Comparison of ENCODE assay signal across 25 mouse cellular contexts in genomic region chr3:96032652-96033017, GRCm38 (mm10). TPM values are rescaled to one million over a fixed set of nuclear protein-coding genes. Genes with fewer than 3 reads are reported as not detected.
DNase-seq lines count a peak whose midpoint lies in the region; ATAC-seq and TF ChIP-seq lines count a peak whose summit lies in the region.
"Had no signal": no experiment of that assay in that cellular context is flagged by ENCODE, and none has a peak within 500 bp of the region (broad histone marks: within the 10 kb centered on the region; RNA-seq: fewer than 3 reads in every experiment).

No protein-coding gene starts in this region.

- WGBS in thymus, adult 2 months, result 18% methylated on average over 6 of the region's 6 CpGs

- ATAC-seq in granulocyte monocyte progenitor cell, adult 5-6 weeks (replicated peaks; ENCODE audit: poor library complexity, severe bottlenecking), result peak; percentile 68
- ATAC-seq in megakaryocyte, adult 5-6 weeks (ENCODE audit: poor library complexity, severe bottlenecking), result peak; percentile 24; the same call in 1 of the 2 replicates
- ATAC-seq: forebrain, embryonic 14.5 days; forebrain, postnatal 0 days; hindbrain, postnatal 0 days had no signal

- peak overlapping the region; percentile 19 for H3K4me2 ChIP-seq in myocyte (ENCODE audit: low read depth)
- H3K4me2 ChIP-seq: heart, embryonic 12.5 days; heart, embryonic 15.5 days; hindbrain, embryonic 14.5 days had no signal

- no peak overlapping the region for H3ac ChIP-seq in myocyte (ENCODE audit: control insufficient read depth, insufficient read length)

- no peak for TF ChIP-seq CTCF in thymus, adult 2 months (IDR thresholded peaks at IDR 0.05; ENCODE audit: borderline replicate concordance, control insufficient read depth, extremely low read depth, insufficient read depth, low read length, poor library complexity)

- H3K27ac ChIP-seq in thymus, adult 2 months (ENCODE audit: control insufficient read depth, insufficient read depth, low read length), result peak overlapping the region; percentile 85
- H3K27ac ChIP-seq: gastrocnemius, adult 2 months; heart, embryonic 15.5 days; hindbrain, embryonic 14.5 days; hindbrain, postnatal 0 days had no signal

- H3K4me1 ChIP-seq in thymus, adult 2 months (replicated peaks; ENCODE audit: control insufficient read depth, insufficient read depth, low read length), result peaks cover 14% of the 10 kb centered on the region

- no peaks in the 10 kb centered on the region for H3K36me3 ChIP-seq in thymus, adult 2 months (ENCODE audit: control insufficient read depth, insufficient read depth, low read length)
- H3K36me3 ChIP-seq in myocyte (ENCODE audit: control insufficient read depth, insufficient read depth), result peaks cover 7% of the 10 kb centered on the region

- H3K79me2 ChIP-seq in myocyte (ENCODE audit: control insufficient read depth, insufficient read depth), result no peaks in the 10 kb centered on the region

- no peak for DNase-seq in thymus, adult 2 months
- DNase-seq in thymus, postnatal 10 days (ENCODE audit: low spot score in 2 of 2), result no peak
- DNase-seq in yolk sac, embryonic 10.5 days (ENCODE audit: low spot score), result no peak
- DNase-seq in testis, postnatal 10 days (ENCODE audit: low spot score), result no peak
- DNase-seq in embryo, embryonic 9.5 days (ENCODE audit: extremely low spot score), result no peak
- DNase-seq: adrenal gland, adult 2 months; adrenal gland, postnatal 25 days; cerebellum, adult 2 months; cerebellum, adult 9-11 months; cerebellum, postnatal 25 days; embryo, embryonic 11 days; forebrain, postnatal 0 days; gastrocnemius, adult 2 months; gastrocnemius, postnatal 14 days; heart, adult 18-20 months; heart, postnatal 10 days; heart, postnatal 36 days had no signal

- peak overlapping the region; percentile 3; the same call in 1 of the 2 replicates for H3K4me3 ChIP-seq in thymus, adult 2 months (ENCODE audit: control insufficient read depth, insufficient read depth, low read length)
- no peak overlapping the region for H3K4me3 ChIP-seq in myocyte
- H3K4me3 ChIP-seq: gastrocnemius, adult 2 months; heart, embryonic 12.5 days; heart, embryonic 15.5 days had no signal

- no peak for TF ChIP-seq POLR2A in thymus, adult 2 months (IDR thresholded peaks at IDR 0.05; ENCODE audit: control insufficient read depth, extremely low read depth, insufficient read depth, low read length, poor library complexity)
- no peak for TF ChIP-seq POLR2A in myocyte (IDR thresholded peaks at IDR 0.05; ENCODE audit: insufficient read length, low read depth)

- no peaks in the 10 kb centered on the region for H3K27me3 ChIP-seq in thymus, adult 2 months (ENCODE audit: control insufficient read depth, insufficient read depth, low read length)
- H3K27me3 ChIP-seq in myocyte (ENCODE audit: control insufficient read depth, insufficient read depth, insufficient read length), result no peaks in the 10 kb centered on the region
- H3K27me3 ChIP-seq: heart, embryonic 12.5 days; heart, embryonic 15.5 days had no signal

TF ChIP-seq in myocyte, 11 proteins besides CTCF, POLR2A, EP300 and RAD21:
- TF ChIP-seq MYOD1 (IDR thresholded peaks at IDR 0.05; ENCODE audit: control insufficient read depth in 1 of 3, insufficient read length in 2 of 3, low read depth in 2 of 3), result no peak
- TF ChIP-seq TCF3 (IDR thresholded peaks at IDR 0.05; ENCODE audit: insufficient read length, low read depth), result no peak
- no peak for TF ChIP-seq MYOG (IDR thresholded peaks at IDR 0.05; ENCODE audit: control insufficient read depth in 1 of 3, insufficient read depth in 1 of 3, insufficient read length in 2 of 3, low read depth in 2 of 3)

RNA-seq across cellular contexts. Expression of gene Vps45, which starts 25.6 kb away (rescaled TPM):
- polyA plus RNA-seq in thymus, adult 2 months (2012; rRNA removed), result 5.8 and 7.5 TPM in 2 replicates
- total RNA-seq in granulocyte monocyte progenitor cell, adult 5-6 weeks (2014; fragmentation: Nextera tagmentation), result 16.8 and 56.2 TPM in 2 replicates
- total RNA-seq in granulocyte monocyte progenitor cell, adult 5-6 weeks (2017), result 13.1 and 13.6 TPM in 2 replicates
- 23.8 and 31.2 TPM in 2 replicates for total RNA-seq in megakaryocyte, adult 5-6 weeks (2015)
- total RNA-seq in megakaryocyte, adult 5-6 weeks (2017), result 9.5 and 11.6 TPM in 2 replicates
- polyA plus RNA-seq in myocyte (2012; fragmentation: generic; extraction: Trizol), result 22.0 TPM

RNA-seq across cellular contexts. Expression of gene Plekho1, which starts 36.8 kb away (rescaled TPM):
- 65.8 and 73.9 TPM in 2 replicates for polyA plus RNA-seq in thymus, adult 2 months (2012; rRNA removed)
- total RNA-seq in granulocyte monocyte progenitor cell, adult 5-6 weeks (2014; fragmentation: Nextera tagmentation), result 45.7 and 59.7 TPM in 2 replicates
- 30.2 and 31.3 TPM in 2 replicates for total RNA-seq in granulocyte monocyte progenitor cell, adult 5-6 weeks (2017)
- 116 and 124 TPM in 2 replicates for total RNA-seq in megakaryocyte, adult 5-6 weeks (2015)
- 104 and 119 TPM in 2 replicates for total RNA-seq in megakaryocyte, adult 5-6 weeks (2017)
- polyA plus RNA-seq in myocyte (2012; fragmentation: generic; extraction: Trizol), result 107 TPM
